Mouse (Mus musculus) CH12.LX (cell line): Measurements from ENCODE around the gene Mmp28.

Experiments
- EP300 ChIP-seq: IDR thresholded peaks from 2 replicates; pipeline ENCODE4 v1.6.1; 2011; ENCODE audit warnings: low read length, improper control_type of control experiment
- JUND ChIP-seq: conservative IDR thresholded peaks from 2 replicates; pipeline ENCODE4 v1.6.1; 2011; ENCODE audit warnings: low read depth, low read length, improper control_type of control experiment

- no peak for TF ChIP-seq JUND
- TF ChIP-seq EP300, result no peak
Measured at GRCm38 (mm10) chr11:83394802-83395439, 68.0 kb downstream of the Mmp28 start.
